Mouse (Mus musculus): ENCODE results near the gene Prmt8. TPM values are rescaled to one million over a fixed set of nuclear protein-coding genes. Genes with fewer than 3 reads are reported as not detected.

Prmt8 gene
- polyA plus RNA-seq, 1 experiment from 2014 or later = not detected

- Histone ChIP-seq H3K4me2 (no peak overlapping the region), H3K36me3 (replicated peaks) (no peaks in the 10 kb centered on the region), H3K27me3 (no peaks in the 10 kb centered on the region), H3K4me3 (replicated peaks) (no peak overlapping the region), H3K9me3 (replicated peaks) (no peaks in the 10 kb centered on the region), H3K27ac (replicated peaks) (no peak overlapping the region), H3K9ac (no peak overlapping the region), H3K4me1 (replicated peaks) (no peaks in the 10 kb centered on the region)
- WGBS (ENCODE audit: insufficient replicate concordance) = 66% methylated on average over 4 of the region's 4 CpGs
- no peak for ATAC-seq (ENCODE audit: insufficient read depth)
These were observed 109.3 kb downstream of the Prmt8 start for GRCm38 (mm10) chr6:127659966-127660365.

- Histone ChIP-seq H3K4me1 (replicated peaks) (no peaks in the 10 kb centered on the region), H3K9me3 (replicated peaks) (no peaks in the 10 kb centered on the region), H3K9ac (no peak overlapping the region), H3K27me3 (no peaks in the 10 kb centered on the region), H3K4me2 (no peak overlapping the region), H3K27ac (replicated peaks) (no peak overlapping the region), H3K36me3 (replicated peaks) (no peaks in the 10 kb centered on the region), H3K4me3 (replicated peaks) (no peak overlapping the region)
- no peak for ATAC-seq (ENCODE audit: insufficient read depth)
- 72% methylated on average over 5 of the region's 5 CpGs for WGBS (ENCODE audit: insufficient replicate concordance)
These were observed 109.8 kb downstream of the Prmt8 start for GRCm38 (mm10) chr6:127659472-127659871.

DNA sequence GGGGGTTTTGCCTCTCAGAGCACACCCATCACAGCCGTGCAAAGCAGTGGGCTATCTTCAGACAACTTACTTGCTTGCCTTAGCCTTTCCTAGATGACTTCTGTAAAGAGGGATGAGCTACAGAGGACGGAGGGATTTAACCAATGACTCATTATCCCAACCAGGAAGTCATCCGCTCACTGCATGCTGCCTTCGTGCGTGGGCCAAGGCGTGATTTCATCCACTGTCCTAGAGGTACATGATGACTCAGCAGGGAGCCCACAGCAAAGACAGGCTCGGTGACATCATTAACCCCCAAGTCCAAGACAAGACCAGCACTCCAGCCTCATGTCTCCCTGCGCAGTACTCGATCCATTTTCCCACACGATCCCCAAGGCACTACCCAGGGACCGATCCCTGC, 112.1 kb downstream of the Prmt8 start:
- ATAC-seq (ENCODE audit: insufficient read depth) = no peak
- Histone ChIP-seq H3K27me3 (no peaks in the 10 kb centered on the region), H3K9me3 (replicated peaks) (no peaks in the 10 kb centered on the region), H3K9ac (no peak overlapping the region), H3K27ac (replicated peaks) (no peak overlapping the region), H3K4me1 (replicated peaks) (no peaks in the 10 kb centered on the region), H3K4me3 (replicated peaks) (no peak overlapping the region), H3K36me3 (replicated peaks) (no peaks in the 10 kb centered on the region), H3K4me2 (no peak overlapping the region)
- WGBS (ENCODE audit: insufficient replicate concordance) = 78% methylated on average over 11 of the region's 11 CpGs

DNA sequence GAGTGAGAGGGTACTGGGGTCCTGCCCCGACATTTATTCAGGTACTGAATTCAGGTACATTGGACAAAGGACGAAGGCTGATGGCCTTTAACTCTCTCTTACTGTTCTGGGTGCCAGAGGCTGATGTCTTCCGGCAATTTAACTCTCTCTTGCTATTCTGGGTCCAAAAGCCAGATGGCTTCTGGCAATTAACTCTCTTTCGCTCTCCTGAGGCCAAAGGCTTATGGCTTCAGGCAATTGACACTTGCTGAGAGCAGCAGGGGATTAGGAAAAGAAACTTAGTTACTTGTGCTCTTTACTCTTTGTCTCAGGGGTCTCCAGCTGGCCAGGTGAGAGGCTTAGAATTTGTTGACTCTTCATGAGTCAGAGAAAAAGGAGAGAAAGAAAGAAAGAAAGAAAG, 113.3 kb downstream of the Prmt8 start:
- Histone ChIP-seq H3K9me3 (replicated peaks) (no peaks in the 10 kb centered on the region), H3K27ac (replicated peaks) (no peak overlapping the region), H3K9ac (no peak overlapping the region), H3K4me3 (replicated peaks) (no peak overlapping the region), H3K4me2 (no peak overlapping the region), H3K36me3 (replicated peaks) (no peaks in the 10 kb centered on the region), H3K4me1 (replicated peaks) (no peaks in the 10 kb centered on the region), H3K27me3 (no peaks in the 10 kb centered on the region)
- no peak for ATAC-seq (ENCODE audit: insufficient read depth)
- 56% methylated on average over 4 of the region's 4 CpGs for WGBS (ENCODE audit: insufficient replicate concordance)

- 50% methylated on average over 8 of the region's 8 CpGs for WGBS (ENCODE audit: insufficient replicate concordance)
- no peaks in the 10 kb centered on the region for H3K9me3 ChIP-seq (replicated peaks)
- no peak overlapping the region for H3K27ac ChIP-seq (replicated peaks)
- ATAC-seq (ENCODE audit: insufficient read depth) = no peak
- no peak overlapping the region for H3K9ac ChIP-seq
- H3K4me3 ChIP-seq (replicated peaks) = no peak overlapping the region
- H3K4me2 ChIP-seq = no peak overlapping the region
- H3K36me3 ChIP-seq (replicated peaks) = no peaks in the 10 kb centered on the region
- no peaks in the 10 kb centered on the region for H3K4me1 ChIP-seq (replicated peaks)
- H3K27me3 ChIP-seq = no peaks in the 10 kb centered on the region; the same call in 1 of the 2 replicates
These were observed 128.0 kb downstream of the Prmt8 start for GRCm38 (mm10) chr6:127641077-127641801.

Small RNA genes within 50 kb of the gene (microRNA-seq; reads per million reads assigned to microRNA genes)
- not detected for gene Mir7233

Other genes with a start within 250 kb of the Prmt8 start
- gene Cracr2a, start 208.1 kb downstream of the Prmt8 start, polyA plus RNA-seq (2015; fragmentation: Nextera tagmentation; extraction: Ambion mirVana) = 0.97 and 1.0 TPM in 2 replicates
- 0.21 and 0.31 TPM in 2 replicates for gene Tspan11, start 118.1 kb upstream of the Prmt8 start, polyA plus RNA-seq (2015; fragmentation: Nextera tagmentation; extraction: Ambion mirVana)